Mouse (Mus musculus) kidney, embryonic 15.5 days (tissue): ENCODE data around the gene Vps37b. TPM values are rescaled to one million over a fixed set of nuclear protein-coding genes. Genes with fewer than 3 reads are reported as not detected.

Experiments used
- ATAC-seq: fragments of 200-750 bp; cut with Nextera tagmentation; replicated peaks from 2 replicates; pipeline ENCODE4 v1.8.0; 2017; ENCODE audit warnings: moderate TSS enrichment; ENCODE audit not compliant: low FRiP score
- H3K27ac ChIP-seq: fragments of 300-500 bp; sonication (generic); 2 replicates; pipeline ENCODE4 v1.5.1; 2015; ENCODE audit warnings: mild to moderate bottlenecking, inconsistent platforms
- H3K27me3 ChIP-seq: fragments of 300-500 bp; sonication (generic); 2 replicates; pipeline ENCODE4 v1.6.1; 2015; ENCODE audit warnings: inconsistent platforms
- H3K36me3 ChIP-seq: fragments of 300-500 bp; sonication (generic); 2 replicates; pipeline ENCODE4 v1.6.1; 2015; ENCODE audit warnings: inconsistent platforms
- H3K4me1 ChIP-seq: fragments of 300-500 bp; sonication (generic); 2 replicates; pipeline ENCODE4 v1.6.1; 2015; ENCODE audit warnings: inconsistent platforms
- H3K4me2 ChIP-seq: fragments of 300-500 bp; sonication (generic); 2 replicates; pipeline ENCODE4 v1.6.1; 2015; ENCODE audit warnings: moderate library complexity, mild to moderate bottlenecking, inconsistent platforms
- H3K4me3 ChIP-seq: fragments of 300-500 bp; sonication (generic); replicated peaks from 2 replicates; pipeline ENCODE4 v1.5.1; 2015; ENCODE audit warnings: mild to moderate bottlenecking, inconsistent platforms
- H3K9ac ChIP-seq: fragments of 300-500 bp; sonication (generic); 2 replicates; pipeline ENCODE4 v1.6.1; 2015; ENCODE audit warnings: mild to moderate bottlenecking, inconsistent platforms
- H3K9me3 ChIP-seq: fragments of 300-500 bp; sonication (generic); replicated peaks from 2 replicates; pipeline ENCODE4 v1.6.1; 2016; ENCODE audit warnings: inconsistent platforms
- WGBS: fragments of 180-500 bp; shearing (Covaris S2); methylation state at CpG from one replicate; pipeline ENCODE4 v1.1.7; 2015; ENCODE audit warnings: mixed read lengths; 5-methylcytosine and 5-hydroxymethylcytosine counted together
- microRNA-seq: library from miRNA; unstranded; fragments of <30 nt; microRNA quantifications from one replicate; pipeline ENCODE4, GENCODE M21; 2016
- polyA plus RNA-seq: library from polyadenylated mRNA; unstranded; fragments of >200 nt; fragmentation: Nextera tagmentation; extraction: Ambion mirVana; gene quantifications from 2 replicates; pipeline ENCODE4 v1.2.1, GENCODE M21; 2015

Gene Vps37b
- polyA plus RNA-seq, 1 experiment from 2014 or later = 35.3 TPM

GRCm38 (mm10) chr5:123970576-123970975 is 61.5 kb downstream of the Vps37b start:
- no peak for ATAC-seq

GRCm38 (mm10) chr5:123969216-123969615 is 62.9 kb downstream of the Vps37b start:
- Histone ChIP-seq H3K4me2 (no peak overlapping the region), H3K36me3 (no peaks in the 10 kb centered on the region), H3K9ac (no peak overlapping the region), H3K4me1 (peaks cover 14% of the 10 kb centered on the region), H3K4me3 (no peak overlapping the region), H3K27me3 (no peaks in the 10 kb centered on the region; the same call in 1 of the 2 replicates), H3K9me3 (no peaks in the 10 kb centered on the region), H3K27ac (no peak overlapping the region)
- ATAC-seq = no peak
- WGBS = 62% methylated on average over 8 of the region's 8 CpGs

More at GRCm38 (mm10) chr5:123970576-123970975, 61.5 kb downstream of the Vps37b start:
- 89% methylated on average over 4 of the region's 4 CpGs for WGBS
- no peak overlapping the region for H3K9ac ChIP-seq
- H3K4me1 ChIP-seq = peaks cover 26% of the 10 kb centered on the region
- H3K36me3 ChIP-seq = no peaks in the 10 kb centered on the region
- no peaks in the 10 kb centered on the region for H3K9me3 ChIP-seq
- peaks cover 2% of the 10 kb centered on the region; the same call in 1 of the 2 replicates for H3K27me3 ChIP-seq
- H3K27ac ChIP-seq = no peak overlapping the region
- H3K4me3 ChIP-seq = no peak overlapping the region
- no peak overlapping the region for H3K4me2 ChIP-seq

GRCm38 (mm10) chr5:123968468-123968867 is 63.6 kb downstream of the Vps37b start:
- no peak overlapping the region for H3K4me2 ChIP-seq
- no peak overlapping the region for H3K4me3 ChIP-seq
- WGBS = 64% methylated on average over 5 of the region's 5 CpGs
- H3K27me3 ChIP-seq = no peaks in the 10 kb centered on the region; the same call in 1 of the 2 replicates
- H3K9ac ChIP-seq = no peak overlapping the region
- ATAC-seq = no peak
- no peak overlapping the region for H3K27ac ChIP-seq
- H3K4me1 ChIP-seq = peaks cover 10% of the 10 kb centered on the region
- H3K9me3 ChIP-seq = no peaks in the 10 kb centered on the region
- no peaks in the 10 kb centered on the region for H3K36me3 ChIP-seq

- Histone ChIP-seq H3K9ac (no peak overlapping the region), H3K27ac (no peak overlapping the region), H3K4me1 (0 out of 2 replicates have a peak, but pooled peaks cover 7% of the 10 kb centered on the region), H3K27me3 (no peaks in the 10 kb centered on the region; the same call in 1 of the 2 replicates), H3K36me3 (no peaks in the 10 kb centered on the region), H3K4me3 (no peak overlapping the region), H3K9me3 (no peaks in the 10 kb centered on the region), H3K4me2 (no peak overlapping the region)
- 78% methylated on average over 2 of the region's 2 CpGs for WGBS
- ATAC-seq = no peak
Observed at GRCm38 (mm10) chr5:123966759-123967158, 65.3 kb downstream of the Vps37b start.

GRCm38 (mm10) chr5:123964208-123964607 is 67.9 kb downstream of the Vps37b start:
- H3K4me3 ChIP-seq = no peak overlapping the region
- no peaks in the 10 kb centered on the region for H3K9me3 ChIP-seq
- WGBS = 93% methylated on average over 4 of the region's 4 CpGs
- ATAC-seq = no peak
- H3K36me3 ChIP-seq = no peaks in the 10 kb centered on the region
- no peak overlapping the region for H3K9ac ChIP-seq
- no peaks in the 10 kb centered on the region for H3K27me3 ChIP-seq
- no peak overlapping the region for H3K4me2 ChIP-seq
- 0 out of 2 replicates have a peak, but pooled peaks cover 4% of the 10 kb centered on the region for H3K4me1 ChIP-seq
- no peak overlapping the region; the same call in 1 of the 2 replicates for H3K27ac ChIP-seq

- H3K36me3 ChIP-seq = no peaks in the 10 kb centered on the region
- no peaks in the 10 kb centered on the region for H3K27me3 ChIP-seq
- no peak overlapping the region for H3K4me2 ChIP-seq
- H3K27ac ChIP-seq = no peak overlapping the region
- no peak for ATAC-seq
- H3K4me1 ChIP-seq = no peaks in the 10 kb centered on the region
- no peak overlapping the region for H3K4me3 ChIP-seq
- 82% methylated on average over 12 of the region's 12 CpGs for WGBS
- H3K9me3 ChIP-seq = no peaks in the 10 kb centered on the region
- H3K9ac ChIP-seq = no peak overlapping the region
Observed at GRCm38 (mm10) chr5:123961046-123961445, 71.0 kb downstream of the Vps37b start.

- Histone ChIP-seq H3K36me3 (no peaks in the 10 kb centered on the region), H3K4me2 (no peak overlapping the region), H3K4me3 (no peak overlapping the region), H3K4me1 (no peaks in the 10 kb centered on the region), H3K9ac (no peak overlapping the region), H3K27ac (no peak overlapping the region), H3K27me3 (no peaks in the 10 kb centered on the region), H3K9me3 (no peaks in the 10 kb centered on the region)
- WGBS = 56% methylated on average over 8 of the region's 8 CpGs
- ATAC-seq = no peak
Observed at GRCm38 (mm10) chr5:123960129-123960528, 71.9 kb downstream of the Vps37b start.

- Histone ChIP-seq H3K4me2 (no peak overlapping the region), H3K27ac (no peak overlapping the region), H3K27me3 (no peaks in the 10 kb centered on the region), H3K9me3 (no peaks in the 10 kb centered on the region), H3K36me3 (no peaks in the 10 kb centered on the region), H3K9ac (no peak overlapping the region), H3K4me1 (no peaks in the 10 kb centered on the region), H3K4me3 (no peak overlapping the region)
- no peak for ATAC-seq
- WGBS = 63% methylated on average over 3 of the region's 3 CpGs
Observed at GRCm38 (mm10) chr5:123959018-123959417, 73.1 kb downstream of the Vps37b start.

GRCm38 (mm10) chr5:123957213-123957612 is 74.9 kb downstream of the Vps37b start:
- no peaks in the 10 kb centered on the region for H3K4me1 ChIP-seq
- no peak overlapping the region for H3K9ac ChIP-seq
- H3K4me2 ChIP-seq = no peak overlapping the region
- no peaks in the 10 kb centered on the region for H3K36me3 ChIP-seq
- 89% methylated on average over 8 of the region's 8 CpGs for WGBS
- H3K27me3 ChIP-seq = no peaks in the 10 kb centered on the region
- no peak overlapping the region for H3K4me3 ChIP-seq
- H3K27ac ChIP-seq = no peak overlapping the region
- H3K9me3 ChIP-seq = no peaks in the 10 kb centered on the region
- no peak for ATAC-seq

Small RNA genes within 50 kb of the gene (microRNA-seq; reads per million reads assigned to microRNA genes)
- gene Mir7032 = not detected

Other genes starting within 250 kb of the Vps37b start
- gene Hcar2, start 166.8 kb downstream of the Vps37b start, polyA plus RNA-seq = 0.10 TPM in 1 of 2 replicates, not detected in the other
- gene Hcar1, start 152.2 kb downstream of the Vps37b start, polyA plus RNA-seq = 2.0 TPM in 2 replicates
- gene Denr, start 125.1 kb downstream of the Vps37b start, polyA plus RNA-seq = 145 and 164 TPM in 2 replicates
- 1.7 and 2.9 TPM in 2 replicates for gene Gm43518, start 104.9 kb downstream of the Vps37b start, polyA plus RNA-seq
- gene Ccdc62, start 101.6 kb downstream of the Vps37b start, polyA plus RNA-seq = 6.0 and 6.9 TPM in 2 replicates
- gene Hip1r, start 58.6 kb downstream of the Vps37b start, polyA plus RNA-seq = 18.2 and 20.0 TPM in 2 replicates
- gene Abcb9, start 63.5 kb upstream of the Vps37b start, polyA plus RNA-seq = 1.5 and 1.7 TPM in 2 replicates
- gene Ogfod2, start 80.0 kb upstream of the Vps37b start, polyA plus RNA-seq = 22.5 and 24.7 TPM in 2 replicates
- 101 and 108 TPM in 2 replicates for gene Arl6ip4, start 83.8 kb upstream of the Vps37b start, polyA plus RNA-seq
- gene Pitpnm2, start 217.5 kb upstream of the Vps37b start, polyA plus RNA-seq = 3.5 and 3.6 TPM in 2 replicates